Mouse (Mus musculus) T-helper 2 cell (primary cell): ENCODE measurements around the gene Fhl3.

Experiments used
- in situ Hi-C: fragments of 300-600 bp; cut with MboI, MseI; formaldehyde crosslinking; loops from one replicate; pipeline ENCODE4 v1.15.1; 2025; ENCODE audit warnings: high pct_unique_total_duplicates

The Fhl3 gene

DNA sequence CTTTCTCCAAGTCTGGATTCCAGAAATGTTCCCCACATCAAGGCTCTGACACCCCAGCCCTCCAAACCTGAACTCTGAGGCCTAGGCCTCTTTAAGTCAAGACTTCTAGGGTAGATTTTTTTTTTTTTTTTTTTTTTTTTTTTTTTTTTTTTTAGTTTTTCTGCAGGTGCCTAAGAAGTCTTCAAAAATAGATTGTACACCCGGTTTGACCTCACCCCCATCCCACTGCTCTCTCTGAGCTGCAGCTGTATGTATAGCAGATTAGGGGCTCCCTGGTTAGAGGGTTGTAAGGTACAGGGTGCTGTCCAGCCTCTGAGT, 7.7 kb downstream of the Fhl3 start:
- in situ Hi-C loops, result loop anchor here (10.0 kb wide), 1 partner anchor 1153 kb away; no protein-coding TSS in a partner anchor

DNA sequence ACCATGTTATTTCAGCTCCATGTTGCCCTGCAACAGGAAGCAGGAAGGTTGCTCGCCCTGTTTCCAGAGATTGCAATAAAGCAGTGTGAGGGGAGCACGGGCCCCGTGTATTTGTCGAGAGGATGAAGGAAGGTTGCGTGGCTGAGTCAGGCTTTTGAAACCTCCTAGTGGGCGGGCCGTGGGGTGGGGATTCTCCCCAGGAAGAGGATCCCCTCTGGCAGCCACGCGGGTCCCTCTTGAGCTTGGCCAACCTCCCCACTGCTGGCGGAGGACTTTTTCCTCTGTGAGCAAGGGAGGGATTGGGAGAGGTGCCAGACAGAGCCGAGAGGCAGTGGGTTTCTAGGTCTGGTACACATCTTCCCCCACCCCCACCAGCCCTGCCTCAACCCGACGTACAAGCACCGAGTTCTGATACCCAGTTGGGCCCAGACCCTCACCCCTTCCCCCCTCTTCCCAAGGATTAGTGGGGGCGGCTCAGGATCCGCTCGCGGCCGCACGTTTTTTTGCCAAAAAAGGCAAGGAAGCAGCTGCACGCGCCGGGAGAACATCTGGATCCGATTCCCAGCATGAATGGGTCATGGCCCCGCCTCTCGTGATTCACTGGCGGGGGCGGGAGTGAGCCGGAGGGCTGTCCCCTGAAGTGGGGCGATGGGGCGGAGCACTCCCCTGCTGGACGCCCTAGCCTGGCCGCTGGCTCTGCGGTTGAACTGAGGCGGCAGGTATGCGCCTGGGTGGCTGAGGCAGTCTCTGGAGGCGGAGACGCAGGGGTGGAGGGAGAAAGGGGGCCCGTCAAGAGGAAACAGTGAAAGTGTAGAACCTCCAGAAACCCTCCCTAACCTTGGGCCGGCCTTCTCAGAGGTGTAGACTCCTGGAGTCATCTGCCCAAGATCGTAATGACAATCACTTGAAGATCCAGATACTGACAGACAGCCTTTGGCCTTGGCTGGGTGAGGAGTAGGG, 8.3 kb downstream of the Fhl3 start:
- in situ Hi-C loops, result loop anchor here (10.0 kb wide), 1 partner anchor 1154 kb away; no protein-coding TSS in a partner anchor

DNA sequence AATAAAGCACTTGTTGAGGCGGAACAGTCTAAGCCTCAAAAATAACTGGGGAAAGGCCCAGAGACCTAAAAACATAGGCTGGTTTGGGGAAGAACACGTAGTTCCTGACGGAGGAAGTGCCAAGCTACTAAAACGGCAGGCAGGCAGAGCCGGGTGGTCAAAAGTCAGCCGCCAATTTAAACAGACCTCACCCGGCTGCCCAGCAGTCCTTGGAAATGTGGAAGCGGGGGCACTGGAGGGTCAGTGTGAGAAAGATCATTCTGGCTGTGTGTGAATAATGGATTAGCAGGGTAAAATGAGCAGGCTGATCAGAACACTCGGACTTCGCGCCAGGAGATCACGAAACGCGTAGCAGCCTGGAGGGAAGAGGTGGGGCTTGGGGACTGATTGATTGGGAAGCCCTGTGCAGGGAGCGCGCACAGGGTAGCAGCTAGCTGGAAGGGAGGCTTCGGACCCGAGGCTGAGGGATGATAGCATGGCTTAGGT, 9.5 kb downstream of the Fhl3 start:
- in situ Hi-C loops, result loop anchor here (5.0 to 10.0 kb wide), 3 partner anchors 52 to 1155 kb away; no protein-coding TSS in a partner anchor

DNA sequence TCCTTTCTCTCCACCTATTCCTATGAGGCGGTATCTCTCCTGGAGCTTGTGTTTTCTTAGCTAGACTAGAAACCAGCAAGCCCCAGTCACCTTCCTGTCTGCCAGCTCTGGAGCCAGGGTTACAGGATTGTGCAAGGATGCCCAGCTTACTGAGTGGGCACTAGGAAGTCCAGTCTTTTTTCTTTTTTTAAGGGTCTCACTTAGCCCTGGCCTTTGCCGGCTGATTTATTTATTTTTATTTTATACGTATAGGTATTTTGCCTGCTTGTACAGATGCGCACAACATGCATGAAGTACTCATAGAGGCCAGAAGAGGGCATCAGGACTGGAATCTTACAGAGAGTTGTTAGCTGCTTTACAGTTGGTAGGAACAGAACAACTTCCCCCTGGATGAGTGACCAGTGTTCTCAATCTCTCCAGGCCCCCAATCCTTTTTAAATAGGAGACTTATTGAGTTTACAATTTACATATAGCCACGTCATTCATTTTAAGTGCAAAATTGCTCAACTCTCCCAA, 10.3 kb downstream of the Fhl3 start:
- in situ Hi-C loops, result loop anchor here (5.0 kb wide), 2 partner anchors 51 to 81 kb away; no protein-coding TSS in a partner anchor

DNA sequence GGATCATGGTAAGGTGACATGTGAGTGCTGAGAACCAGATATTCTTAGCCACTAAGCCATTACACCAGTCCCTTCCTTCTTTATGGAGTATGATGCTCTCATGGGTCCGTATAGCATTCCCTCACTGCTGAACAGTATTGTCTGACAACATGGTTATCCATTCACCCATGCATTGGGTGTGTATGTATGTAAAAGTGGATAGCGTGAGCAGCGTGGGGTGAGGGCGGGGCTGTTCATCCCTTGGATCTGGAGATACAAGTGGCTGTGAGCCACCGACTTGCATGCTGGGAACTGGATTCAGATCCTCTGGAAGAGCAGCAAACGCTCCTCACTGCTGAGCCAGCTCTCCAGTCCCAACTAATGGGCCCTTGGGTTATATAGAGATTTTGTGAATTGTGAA, 12.1 kb downstream of the Fhl3 start:
- in situ Hi-C loops, result loop anchor here (5.0 kb wide), 2 partner anchors 50 to 80 kb away; no protein-coding TSS in a partner anchor

DNA sequence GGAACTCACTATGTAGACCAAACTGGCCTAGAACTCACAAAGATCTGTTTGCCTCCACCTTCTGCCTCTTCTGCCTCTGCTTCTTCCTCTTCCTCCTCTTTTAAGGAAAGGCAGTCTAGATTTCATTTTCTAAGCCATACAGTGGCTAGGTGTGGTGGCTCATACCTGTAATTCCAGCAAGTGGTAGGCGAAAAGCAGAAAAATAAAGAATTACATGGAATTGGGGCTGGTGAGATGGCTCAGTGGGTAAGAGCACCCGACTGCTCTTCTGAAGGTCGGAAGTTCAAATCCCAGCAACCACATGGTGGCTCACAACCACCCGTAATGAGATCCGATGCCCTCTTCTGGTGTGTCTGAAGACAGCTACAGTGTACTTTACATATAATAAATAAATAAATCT, 13.3 kb downstream of the Fhl3 start:
- in situ Hi-C loops, result loop anchor here (5.0 kb wide), 2 partner anchors 48 to 78 kb away; no protein-coding TSS in a partner anchor

DNA sequence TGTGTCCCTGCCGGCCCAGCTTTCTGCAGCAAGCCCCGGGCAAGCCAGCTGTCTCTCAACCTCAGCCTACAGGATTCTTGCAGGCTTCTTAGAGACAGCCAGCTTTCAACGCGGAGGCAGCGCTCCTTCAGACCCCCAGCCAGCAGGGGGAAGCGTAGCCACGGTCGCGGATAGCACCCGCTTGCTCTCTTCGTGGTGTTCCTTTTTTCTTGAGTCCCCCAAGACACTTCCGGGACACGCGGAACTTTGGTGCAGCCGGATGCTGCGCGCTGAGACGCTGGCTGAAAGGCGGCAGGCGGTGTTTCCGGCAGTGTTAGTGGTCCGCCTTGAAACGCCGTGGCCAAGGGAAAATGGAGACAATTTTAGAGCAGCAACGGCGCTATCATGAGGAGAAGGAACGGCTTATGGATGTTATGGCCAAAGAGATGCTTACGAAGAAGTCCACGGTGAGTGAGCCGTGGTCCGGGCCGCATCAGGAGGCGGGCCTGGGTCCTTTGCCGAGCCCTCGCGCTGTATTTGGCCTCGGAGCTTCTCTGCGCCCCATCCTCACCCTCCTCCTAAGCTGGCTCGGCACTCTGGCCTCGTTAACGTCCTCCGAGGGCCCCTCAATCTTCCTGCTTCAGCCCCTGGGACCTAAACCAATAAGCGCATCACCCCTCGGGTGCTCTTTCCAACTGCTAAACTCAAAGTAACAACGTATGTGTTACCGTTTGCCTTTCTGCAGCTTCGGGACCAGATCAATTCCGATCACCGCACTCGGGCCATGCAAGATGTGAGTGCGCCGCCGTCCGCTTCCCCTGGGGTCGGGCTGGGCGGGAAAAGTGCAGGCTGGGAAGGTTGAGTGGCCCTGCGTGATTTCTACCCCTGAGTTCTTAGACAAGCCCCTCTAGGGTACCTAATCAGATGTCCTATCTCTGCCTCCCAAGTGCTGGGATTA, 14.3 kb downstream of the Fhl3 start, which contains the start of gene Sf3a3:
Gene Sf3a3 (plus strand): TSS at position 232 of the 937 bp plus-strand sequence.
- in situ Hi-C loops, result loop anchor here (5.0 kb wide), 2 partner anchors 47 to 77 kb away; no protein-coding TSS in a partner anchor

DNA sequence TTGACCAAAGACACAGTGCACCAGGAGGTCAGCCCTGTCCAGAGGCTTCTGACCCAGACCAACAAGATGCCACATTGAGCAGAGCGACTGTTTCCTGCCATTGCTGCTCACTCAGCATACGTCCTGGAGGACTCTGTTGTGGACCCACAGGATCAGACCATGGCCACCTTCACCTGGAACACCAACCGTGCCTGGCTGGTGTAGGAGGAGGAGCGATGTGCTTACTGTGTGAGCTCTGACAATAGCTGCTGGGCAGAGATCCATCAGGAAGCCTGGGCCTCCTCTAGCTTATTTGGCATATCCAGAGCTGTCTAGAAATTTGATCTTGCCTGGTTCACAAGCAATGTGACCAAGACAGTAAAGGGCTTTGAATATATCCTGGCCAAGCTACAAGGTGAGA, 18.6 kb downstream of the Fhl3 start:
- in situ Hi-C loops, result no loop called here

DNA sequence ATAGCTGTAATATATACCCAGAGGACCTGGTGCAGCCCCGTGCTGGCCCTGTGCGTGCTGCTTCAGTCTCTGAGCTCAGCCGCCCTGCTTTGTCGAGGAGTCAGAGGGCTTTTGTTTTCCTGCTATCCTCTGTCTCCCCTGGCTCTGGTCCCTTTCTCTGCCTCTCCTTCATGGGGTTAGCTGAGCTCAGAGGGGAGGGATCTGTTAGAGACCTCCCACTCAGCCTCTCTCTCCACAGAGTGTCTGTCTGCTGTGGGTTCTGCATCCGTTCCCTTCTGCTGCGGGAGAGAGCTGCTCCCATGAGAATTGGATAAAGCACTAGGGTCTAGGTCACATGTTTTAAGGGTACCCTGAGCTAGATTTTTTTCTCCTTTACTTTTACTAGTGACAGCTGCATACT, 25.6 kb downstream of the Fhl3 start:
- in situ Hi-C loops, result no loop called here

DNA sequence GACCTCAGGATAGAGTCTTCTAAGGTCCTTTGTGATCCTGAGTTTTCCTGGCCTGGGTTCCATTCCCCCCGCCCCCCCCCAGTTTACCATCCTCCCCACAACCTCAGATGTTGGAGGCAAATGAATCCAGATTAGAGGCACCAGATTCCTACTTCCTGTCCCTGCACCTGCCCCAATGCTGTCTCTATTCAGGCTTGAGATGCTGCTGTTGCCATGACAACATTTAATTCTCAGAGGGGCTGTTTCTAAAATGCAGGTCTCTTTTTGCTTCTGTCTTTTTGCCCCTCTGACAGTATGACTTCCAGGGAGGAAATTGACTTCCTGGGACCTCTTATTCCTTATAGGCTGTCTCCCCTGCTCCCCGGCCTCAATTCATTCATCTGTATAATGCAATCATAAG, 36.5 kb downstream of the Fhl3 start:
- in situ Hi-C loops, result no loop called here

DNA sequence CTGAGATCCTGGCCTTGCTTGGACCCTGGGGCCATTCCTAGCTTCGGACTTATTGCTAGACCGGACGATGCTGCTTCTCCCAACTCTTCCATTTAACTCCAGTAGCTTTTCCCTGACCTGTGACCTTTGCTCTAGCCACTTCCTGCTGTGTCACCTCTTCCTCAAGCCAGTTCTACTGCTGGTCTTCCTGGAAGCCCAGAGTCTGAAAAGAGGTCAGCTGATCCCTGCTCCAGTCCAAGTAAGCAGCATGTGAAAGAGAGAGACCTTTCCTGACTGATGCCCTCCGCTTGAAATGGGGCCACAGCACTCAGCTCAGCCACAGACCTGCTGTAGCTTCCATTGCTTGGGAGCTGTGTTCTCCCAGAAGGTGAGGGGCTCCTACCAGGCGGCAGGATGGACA, 37.0 kb downstream of the Fhl3 start:
- in situ Hi-C loops, result no loop called here

DNA sequence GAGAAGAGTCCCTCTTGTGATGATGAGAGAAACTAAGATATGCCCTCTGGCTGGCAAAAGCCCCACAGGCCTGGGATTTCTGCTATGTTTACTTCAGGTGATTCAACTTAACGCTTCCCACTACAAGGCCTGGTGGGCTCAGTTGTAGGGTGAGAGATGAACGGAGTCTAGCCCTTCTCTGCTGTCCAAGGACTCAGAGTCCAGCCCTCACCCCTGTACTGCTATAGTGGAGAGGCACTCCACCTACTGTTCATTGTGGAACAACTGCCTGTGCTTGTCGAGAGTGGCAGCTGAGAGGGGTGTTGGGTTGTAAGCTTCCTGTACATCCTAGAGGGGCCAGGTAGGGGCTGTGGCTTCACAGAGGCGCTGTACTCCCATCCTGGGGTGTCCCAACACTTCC, 37.5 kb downstream of the Fhl3 start:
- in situ Hi-C loops, result no loop called here

DNA sequence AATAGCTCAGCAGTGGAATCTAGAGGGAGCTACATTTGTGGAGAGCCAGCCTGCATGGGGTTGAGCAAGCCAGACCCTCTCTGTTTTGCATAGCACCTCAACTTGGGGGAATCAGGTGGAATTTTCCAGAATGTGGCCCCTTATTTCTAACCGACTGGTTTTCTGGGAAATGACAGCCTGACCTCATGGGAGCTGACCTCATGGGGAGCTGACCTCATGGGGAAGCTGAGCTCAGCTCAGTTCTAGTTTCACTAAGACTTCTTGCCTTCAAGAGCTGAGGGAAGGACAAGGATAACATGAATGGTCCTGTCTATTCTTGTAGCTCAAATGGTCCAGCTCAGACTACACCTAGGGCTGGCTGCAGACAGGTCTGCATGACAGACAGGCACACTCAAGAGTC, 38.3 kb downstream of the Fhl3 start:
- in situ Hi-C loops, result no loop called here

DNA sequence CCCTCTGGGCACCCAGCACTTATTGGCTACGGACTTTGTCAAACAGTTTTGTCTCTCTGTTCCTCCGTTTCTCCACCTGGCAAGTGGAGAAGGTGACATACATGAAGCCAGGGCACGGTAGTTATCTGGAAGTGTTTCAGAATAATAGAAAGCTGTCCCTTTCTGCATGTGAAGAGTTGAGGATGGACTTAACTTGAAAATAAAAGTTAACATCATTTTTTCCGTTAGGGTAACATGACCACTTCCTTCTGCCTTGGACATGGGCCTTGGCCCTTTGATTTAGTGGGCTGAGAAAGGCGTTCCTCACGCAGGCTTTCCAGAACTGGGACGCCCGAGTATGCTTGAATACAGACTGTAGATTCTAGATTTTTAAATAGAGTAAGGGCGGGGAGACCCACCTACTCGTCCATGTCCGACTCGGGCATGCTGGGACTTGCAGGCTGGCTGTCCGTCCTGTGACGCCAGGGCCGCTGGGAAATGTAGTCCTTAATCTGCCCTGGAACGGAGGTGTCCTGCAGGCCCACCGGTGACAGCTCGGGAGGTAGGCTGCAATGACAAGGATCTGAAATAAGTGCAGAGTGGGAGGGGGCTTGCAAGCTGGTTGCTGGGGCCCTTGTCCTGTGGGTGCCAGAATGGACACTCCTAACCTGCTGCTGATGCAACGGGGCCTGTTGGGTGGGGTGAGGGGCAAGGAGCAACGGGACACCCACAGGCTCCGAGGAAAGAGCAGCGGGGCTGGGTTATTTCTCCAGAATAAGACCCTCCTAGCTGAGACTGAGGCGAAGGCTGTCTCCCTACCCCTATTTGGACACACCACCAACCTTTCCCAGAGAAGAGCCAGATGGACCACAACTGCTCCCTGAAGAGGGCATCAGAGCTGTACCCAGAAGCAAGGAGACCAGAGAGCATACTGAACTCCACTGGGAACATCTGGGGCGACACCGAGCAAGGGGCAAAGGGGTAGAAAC, 41.2 kb downstream of the Fhl3 start, which contains the start of gene Inpp5b:
Gene Inpp5b (plus strand): TSS at position 475 of the 968 bp plus-strand sequence.
- in situ Hi-C loops, result no loop called here

DNA sequence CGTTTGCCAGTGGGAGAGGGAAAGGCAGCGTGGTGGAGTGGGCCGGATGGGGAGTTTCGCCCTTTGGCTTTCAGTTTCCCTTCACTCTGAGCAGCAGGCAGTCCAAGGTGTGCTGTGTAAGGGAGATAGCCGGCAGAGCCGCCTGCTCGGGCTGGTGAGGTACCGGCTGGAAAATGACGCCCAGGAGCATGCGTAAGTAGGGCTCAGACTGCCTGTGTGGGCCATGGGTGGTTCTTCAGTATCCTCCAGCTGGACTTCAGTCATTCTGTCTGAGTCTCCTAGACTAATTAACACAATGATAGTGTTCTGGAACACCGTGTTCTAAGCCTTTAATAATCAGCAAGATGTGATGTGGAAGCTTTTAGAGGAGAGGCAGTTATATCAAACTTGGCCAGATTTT, 42.3 kb downstream of the Fhl3 start:
- in situ Hi-C loops, result no loop called here

DNA sequence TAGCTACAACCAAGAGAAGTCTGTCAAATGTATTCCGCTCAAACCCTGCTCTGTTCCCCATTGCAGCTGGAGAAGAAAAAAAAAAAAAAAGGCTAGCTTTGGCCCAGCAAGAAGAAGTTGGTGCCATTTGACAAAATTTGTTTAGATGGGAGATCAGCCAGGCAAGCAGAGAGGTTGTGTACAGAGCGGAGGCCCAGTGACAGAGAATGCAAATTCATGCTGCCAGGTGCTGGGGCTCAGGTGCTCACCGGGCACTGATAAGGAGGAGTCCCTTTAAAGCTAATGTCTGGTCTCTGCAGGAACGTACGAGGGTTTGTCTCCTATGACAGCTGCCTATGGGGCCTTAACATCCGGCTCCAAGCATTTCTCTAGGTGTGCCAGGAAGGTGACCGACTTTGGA, 46.1 kb downstream of the Fhl3 start:
- in situ Hi-C loops, result no loop called here

DNA sequence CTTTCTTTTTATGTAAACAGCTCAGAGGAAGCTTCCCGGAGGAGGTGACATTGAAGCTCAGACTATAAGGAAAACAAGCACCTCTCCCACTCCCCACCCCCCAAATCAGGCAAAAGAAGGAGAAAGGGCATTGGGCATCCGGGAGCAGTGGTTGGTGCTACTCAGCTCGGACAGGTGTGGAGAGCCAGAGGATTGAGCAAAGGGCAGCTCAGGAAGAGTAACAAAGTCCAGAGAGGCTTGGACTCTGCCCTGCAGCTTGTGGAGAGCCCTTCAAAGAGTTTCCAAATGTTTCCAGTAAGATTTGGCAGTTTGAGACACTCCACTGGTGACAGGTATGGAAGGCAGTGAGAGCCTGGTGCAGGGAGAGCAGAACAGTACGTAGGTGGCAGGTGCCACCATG, 47.4 kb downstream of the Fhl3 start:
- in situ Hi-C loops, result no loop called here

DNA sequence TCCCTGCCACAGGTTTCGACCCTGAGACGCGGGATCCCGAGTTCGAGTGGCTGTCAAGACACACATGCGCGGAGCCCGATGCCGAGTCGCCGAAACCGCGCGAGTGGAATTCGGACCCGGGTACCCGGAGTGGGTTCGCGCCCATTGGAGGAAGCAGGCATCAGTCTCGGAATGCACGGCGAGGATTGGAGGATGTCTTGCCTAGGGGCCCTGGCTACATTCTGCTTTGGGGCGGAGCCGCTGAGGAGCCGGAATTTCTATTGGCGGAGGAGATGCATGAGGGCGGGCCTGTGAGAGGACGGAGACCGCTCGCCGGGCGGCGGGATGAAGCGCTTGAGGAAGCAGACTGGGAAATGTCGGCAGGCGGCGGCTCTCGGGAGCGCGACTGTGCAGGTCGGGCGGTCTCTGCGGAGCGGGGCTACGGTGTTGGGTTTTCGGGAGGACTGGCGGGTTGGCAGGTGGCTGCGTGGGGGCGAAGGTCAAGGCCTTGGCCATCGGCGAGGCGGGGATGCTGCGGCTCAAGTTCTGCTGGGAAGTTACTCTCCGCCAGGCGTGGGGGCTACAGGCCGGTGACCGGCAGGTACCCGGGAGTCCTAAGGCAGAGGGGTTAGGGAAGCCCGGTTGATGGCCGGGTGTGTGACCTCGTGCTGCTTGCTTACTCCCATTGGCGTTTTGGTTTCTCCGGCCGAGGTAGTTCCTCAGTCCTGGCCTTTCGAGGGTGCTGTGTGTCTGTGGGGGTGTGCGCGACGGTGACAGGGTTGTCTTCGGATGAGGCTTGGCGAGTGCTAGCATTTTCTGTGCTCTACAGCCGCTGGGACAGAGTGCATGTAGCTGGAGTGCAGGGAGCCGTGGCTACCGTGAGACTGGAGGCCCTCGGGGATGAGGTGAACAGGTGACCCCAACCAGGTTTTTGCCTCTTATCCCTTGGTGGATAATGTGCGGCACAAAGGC, 51.1 kb downstream of the Fhl3 start:
- in situ Hi-C loops, result no loop called here
